Mouse (Mus musculus) T-helper 17 cell (primary cell): ENCODE results near the gene Cfhr2.

Experiments
- in situ Hi-C, 2 experiments: fragments of 300-600 bp; cut with MboI, MseI; formaldehyde crosslinking; loops; 1 replicate in 1 of 2; 2 replicates in 1 of 2; pipeline ENCODE4 v1.15.1; 2025; ENCODE audit warnings: high pct_unique_total_duplicates in 2 of 2

Gene Cfhr2

DNA sequence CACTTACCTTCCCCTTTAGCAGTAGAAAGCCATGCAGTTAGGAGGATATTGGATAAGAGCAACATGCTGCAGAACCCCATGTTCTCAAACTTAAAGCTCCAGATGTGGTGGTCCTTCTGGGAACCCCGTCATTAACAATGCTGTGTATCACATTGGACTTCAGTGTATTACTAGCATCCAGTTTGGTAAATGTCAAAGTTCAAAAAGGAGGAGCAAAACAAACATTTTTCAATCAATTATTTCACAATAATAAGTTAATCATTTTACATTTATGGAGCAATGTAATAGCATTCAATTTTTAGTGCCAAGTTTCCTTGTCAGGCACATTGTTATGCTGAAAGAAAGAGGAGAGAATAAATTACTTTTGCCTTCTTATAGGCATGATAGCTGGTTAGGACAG is at the start of gene Cfhr2:
Gene Cfhr2, minus strand, starts transcription at position 155 of the 400 bp plus-strand sequence.
- in situ Hi-C loops = no loop called here

DNA sequence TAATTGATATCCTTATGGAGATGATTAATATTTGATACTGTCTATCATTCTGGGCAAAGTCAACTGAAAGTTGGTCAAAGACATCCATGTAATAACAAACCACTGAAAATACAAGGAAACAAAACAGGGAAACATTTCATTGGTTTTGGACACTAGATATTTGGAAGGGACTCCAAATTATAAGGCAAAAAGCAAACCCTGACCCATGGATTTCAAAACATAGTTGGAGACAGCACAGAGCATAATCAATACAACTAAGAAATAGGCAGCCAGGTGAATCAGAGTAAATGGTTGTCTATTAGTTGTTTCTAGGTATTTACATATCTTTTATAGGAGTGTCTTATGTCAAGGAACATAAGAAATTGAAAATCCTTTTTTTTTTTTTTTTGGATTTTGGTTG is 5.2 kb upstream of the Cfhr2 start:
- in situ Hi-C loops = no loop called here

DNA sequence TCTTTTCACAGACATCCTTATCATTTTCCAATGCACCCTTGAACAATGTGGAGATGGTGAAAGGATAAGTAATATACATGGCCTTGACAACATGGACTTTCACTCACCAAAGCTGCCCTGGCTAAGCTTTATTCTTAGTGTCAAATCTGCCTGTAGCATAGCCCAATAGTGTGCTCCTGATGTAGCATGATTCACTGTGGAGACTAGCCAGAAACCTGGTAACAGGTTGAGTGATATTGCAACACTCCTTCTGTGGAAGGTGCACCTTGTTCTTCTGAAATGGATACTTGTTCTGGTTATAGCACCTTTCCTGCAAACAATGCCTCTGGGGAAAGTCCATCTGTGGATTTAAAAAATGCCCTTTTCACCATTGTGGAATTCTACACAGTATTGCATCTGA is 1.7 kb upstream of the Cfhr2 start:
- in situ Hi-C loops = no loop called here

DNA sequence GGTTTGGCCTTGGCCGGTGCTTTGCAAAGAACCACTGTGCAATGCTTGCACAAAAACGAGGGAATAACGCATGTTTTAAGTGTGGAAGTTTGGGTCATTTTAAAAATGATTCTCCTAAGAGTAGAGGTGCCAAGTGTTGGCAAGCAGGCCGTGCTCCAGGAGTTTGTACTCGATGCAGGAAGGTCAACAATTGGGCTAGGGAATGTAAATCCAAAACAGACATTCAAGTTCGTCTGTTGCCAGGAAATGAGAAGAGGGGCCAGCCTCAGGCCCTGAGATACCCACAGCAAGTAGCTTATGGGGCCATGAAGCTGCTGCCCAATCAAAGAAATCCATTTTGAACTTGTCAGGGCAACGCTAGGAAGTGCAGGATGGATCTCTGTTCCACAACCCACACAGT is 18.8 kb downstream of the Cfhr2 start:
- in situ Hi-C loops = no loop called here

DNA sequence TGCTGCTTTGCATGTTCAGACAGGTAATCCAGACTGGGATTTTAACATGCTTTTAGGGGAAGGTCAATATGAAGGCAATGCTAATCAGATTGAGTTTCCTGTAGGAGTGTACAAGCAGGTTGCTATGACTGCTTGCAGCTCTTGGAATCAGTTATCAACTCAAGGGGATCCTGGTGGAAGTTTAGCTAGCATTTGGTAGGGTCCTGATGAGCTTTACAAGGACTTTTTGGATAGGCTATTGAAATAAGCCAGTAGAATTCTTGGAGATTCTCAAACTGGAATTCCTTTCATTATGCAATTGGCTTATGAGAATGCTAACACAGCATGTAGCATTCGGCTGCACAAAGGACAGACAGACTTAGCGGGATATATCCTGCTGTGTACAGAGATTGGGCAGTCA is 19.2 kb downstream of the Cfhr2 start:
- in situ Hi-C loops = no loop called here

DNA sequence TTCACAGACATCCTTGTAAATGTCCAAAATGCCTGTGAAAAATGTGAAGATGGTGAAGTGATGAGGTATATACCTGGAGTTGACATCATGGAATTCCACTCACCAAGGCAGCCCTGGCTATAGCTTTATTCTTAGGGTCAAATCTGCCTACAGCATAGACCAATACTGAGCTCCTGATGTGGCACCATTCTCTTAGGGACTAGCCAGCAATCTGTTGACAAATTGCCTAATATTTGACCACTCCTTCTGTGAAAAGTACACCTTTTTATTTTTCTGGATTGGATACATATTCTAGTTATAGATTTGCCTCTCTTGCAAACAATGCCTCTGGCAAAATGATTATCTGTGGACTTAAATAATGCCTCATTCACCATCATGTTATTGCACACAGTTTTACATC is 49.9 kb downstream of the Cfhr2 start:
- in situ Hi-C loops = no loop called here

DNA sequence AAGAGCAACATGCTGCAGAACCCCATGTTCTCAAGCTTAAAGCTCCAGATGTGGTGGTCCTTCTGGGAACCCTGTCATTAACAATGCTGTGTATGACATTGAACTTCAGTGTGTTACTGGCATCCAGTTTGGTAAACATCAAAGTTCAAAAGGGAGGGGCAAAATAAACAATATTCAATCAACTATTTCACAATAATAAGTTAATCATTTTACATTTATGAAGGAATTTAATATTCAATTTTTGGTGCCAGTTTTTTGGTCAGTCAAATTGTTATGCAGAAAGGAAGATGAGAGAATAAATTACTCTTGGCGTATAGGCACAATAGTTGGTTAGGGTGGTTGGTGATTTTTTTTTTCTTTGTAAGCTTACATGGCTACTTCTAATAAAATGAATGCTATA is 77.4 kb downstream of the Cfhr2 start, which contains the start of gene Gm4788:
Gene Gm4788, minus strand, starts transcription at position 101 of the 400 bp plus-strand sequence.
- in situ Hi-C loops = no loop called here

DNA sequence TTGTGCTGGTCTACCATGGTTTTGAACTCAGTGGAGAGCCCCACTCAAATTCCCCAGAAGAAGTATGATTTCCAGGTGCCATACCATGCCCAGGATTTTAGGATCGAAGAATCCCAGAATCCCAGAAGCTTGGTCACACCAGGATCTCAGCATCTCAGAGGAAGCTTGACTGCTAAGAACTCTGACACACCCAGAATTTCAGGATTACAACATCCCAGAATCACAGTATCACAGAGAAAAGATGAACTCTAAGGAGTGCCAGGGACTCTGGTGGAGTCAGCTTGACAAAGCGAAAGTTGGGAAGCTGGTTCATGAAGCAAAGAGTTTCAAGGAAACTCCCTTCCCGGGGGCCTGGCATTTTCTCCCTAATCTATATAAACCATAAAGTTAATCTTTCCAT is 88.6 kb downstream of the Cfhr2 start:
- in situ Hi-C loops = loop anchor here (5.0 kb wide), 1 partner anchor 47 kb away; no protein-coding TSS in a partner anchor
